Mouse (Mus musculus): ENCODE measurements around the gene Taf1b. TPM values are rescaled to one million over a fixed set of nuclear protein-coding genes. Genes with fewer than 3 reads are reported as not detected.
"Not testable (repeated sequence)": the region's sequence is repeated elsewhere in the genome, so short reads cannot be mapped to it uniquely, and the experiment has no call there.

The Taf1b gene
- polyA plus RNA-seq, 1 experiment from 2014 or later = 16.9 TPM

GRCm38 (mm10) chr12:24473221-24473620, 24.9 kb upstream of the Taf1b start:
- DNase-seq (ENCODE audit: low spot score) = no peak
- Histone ChIP-seq H3K27ac (ENCODE audit: low read length) (no peak overlapping the region), H3K4me3 (ENCODE audit: low read depth, low read length) (no peak overlapping the region), H3K4me2 (replicated peaks; ENCODE audit: low read depth, low read length) (no peak overlapping the region), H3K9ac (replicated peaks; ENCODE audit: low read depth) (no peak overlapping the region), H3K4me1 (ENCODE audit: insufficient read depth, low read depth, low read length) (no peaks in the 10 kb centered on the region), H3K36me3 (ENCODE audit: insufficient read depth, low read length) (no peaks in the 10 kb centered on the region), H3K9me3 (ENCODE audit: low read length) (no peaks in the 10 kb centered on the region), H3K27me3 (replicated peaks; ENCODE audit: insufficient read depth, low read length) (no peaks in the 10 kb centered on the region)
- 44% methylated on average over 3 of the region's 3 CpGs for WGBS
- ATAC-seq = no peak
- TF ChIP-seq EP300 (IDR thresholded peaks at IDR 0.05) (no peak), CTCF (IDR thresholded peaks at IDR 0.05) (no peak)

GRCm38 (mm10) chr12:24484930-24485329, 13.2 kb upstream of the Taf1b start:
- no peak overlapping the region for H3K4me2 ChIP-seq (replicated peaks; ENCODE audit: low read depth, low read length)
- H3K27me3 ChIP-seq (replicated peaks; ENCODE audit: insufficient read depth, low read length) = no peaks in the 10 kb centered on the region
- no peaks in the 10 kb centered on the region for H3K36me3 ChIP-seq (ENCODE audit: insufficient read depth, low read length)
- no peak overlapping the region for H3K27ac ChIP-seq (ENCODE audit: low read length)
- WGBS = 92% methylated on average over 4 of the region's 4 CpGs
- ATAC-seq (no peak), DNase-seq (ENCODE audit: low spot score) (no peak)
- TF ChIP-seq EP300 (IDR thresholded peaks at IDR 0.05) = no peak
- no peak for TF ChIP-seq CTCF (IDR thresholded peaks at IDR 0.05)
- no peaks in the 10 kb centered on the region for H3K9me3 ChIP-seq (ENCODE audit: low read length)
- no peak overlapping the region for H3K9ac ChIP-seq (replicated peaks; ENCODE audit: low read depth)
- no peaks in the 10 kb centered on the region for H3K4me1 ChIP-seq (ENCODE audit: insufficient read depth, low read depth, low read length)
- no peak overlapping the region for H3K4me3 ChIP-seq (ENCODE audit: low read depth, low read length)

GRCm38 (mm10) chr12:24486882-24487281, 11.3 kb upstream of the Taf1b start:
- no peak overlapping the region for H3K4me2 ChIP-seq (replicated peaks; ENCODE audit: low read depth, low read length)
- 50% methylated on average over 1 of the region's 1 CpGs for WGBS
- H3K4me3 ChIP-seq (ENCODE audit: low read depth, low read length) = no peak overlapping the region
- H3K27ac ChIP-seq (ENCODE audit: low read length) = no peak overlapping the region
- no peaks in the 10 kb centered on the region for H3K27me3 ChIP-seq (replicated peaks; ENCODE audit: insufficient read depth, low read length)
- no peaks in the 10 kb centered on the region for H3K9me3 ChIP-seq (ENCODE audit: low read length)
- no peak for ATAC-seq
- no peak overlapping the region for H3K9ac ChIP-seq (replicated peaks; ENCODE audit: low read depth)
- H3K4me1 ChIP-seq (ENCODE audit: insufficient read depth, low read depth, low read length) = no peaks in the 10 kb centered on the region
- DNase-seq (ENCODE audit: low spot score) = no peak
- TF ChIP-seq CTCF (IDR thresholded peaks at IDR 0.05) = no peak
- no peak for TF ChIP-seq EP300 (IDR thresholded peaks at IDR 0.05)
- H3K36me3 ChIP-seq (ENCODE audit: insufficient read depth, low read length) = no peaks in the 10 kb centered on the region

- H3K4me2 ChIP-seq (replicated peaks; ENCODE audit: low read depth, low read length); H3K27me3 ChIP-seq (replicated peaks; ENCODE audit: insufficient read depth, low read length); H3K9ac ChIP-seq (replicated peaks; ENCODE audit: low read depth); H3K9me3 ChIP-seq (ENCODE audit: low read length); H3K27ac ChIP-seq (ENCODE audit: low read length); H3K4me1 ChIP-seq (ENCODE audit: insufficient read depth, low read depth, low read length); ATAC-seq; H3K36me3 ChIP-seq (ENCODE audit: insufficient read depth, low read length); H3K4me3 ChIP-seq (ENCODE audit: low read depth, low read length); DNase-seq (ENCODE audit: low spot score): not testable (repeated sequence)
- WGBS = 60% methylated on average over 3 of the region's 3 CpGs
Observed at GRCm38 (mm10) chr12:24492507-24492906, 5.7 kb upstream of the Taf1b start.

- ATAC-seq = no peak
- no peak for DNase-seq (ENCODE audit: low spot score)
- TF ChIP-seq EP300 (IDR thresholded peaks at IDR 0.05) (no peak), CTCF (IDR thresholded peaks at IDR 0.05) (no peak)
- WGBS = 48% methylated on average over 9 of the region's 9 CpGs
- no peaks in the 10 kb centered on the region for H3K9me3 ChIP-seq (ENCODE audit: low read length)
- peak overlapping the region; percentile 10; the same call in 1 of the 2 replicates for H3K4me3 ChIP-seq (ENCODE audit: low read depth, low read length)
- H3K27me3 ChIP-seq (replicated peaks; ENCODE audit: insufficient read depth, low read length) = no peaks in the 10 kb centered on the region
- H3K4me1 ChIP-seq (ENCODE audit: insufficient read depth, low read depth, low read length) = no peaks in the 10 kb centered on the region
- H3K4me2 ChIP-seq (replicated peaks; ENCODE audit: low read depth, low read length) = peak overlapping the region; percentile 34
- no peak overlapping the region for H3K27ac ChIP-seq (ENCODE audit: low read length)
- no peaks in the 10 kb centered on the region for H3K36me3 ChIP-seq (ENCODE audit: insufficient read depth, low read length)
- H3K9ac ChIP-seq (replicated peaks; ENCODE audit: low read depth) = no peak overlapping the region
Observed at GRCm38 (mm10) chr12:24493011-24493410, 5.1 kb upstream of the Taf1b start.

- Histone ChIP-seq H3K4me3 (ENCODE audit: low read depth, low read length) (peak overlapping the region; percentile 10; the same call in 1 of the 2 replicates), H3K27me3 (replicated peaks; ENCODE audit: insufficient read depth, low read length) (no peaks in the 10 kb centered on the region), H3K4me2 (replicated peaks; ENCODE audit: low read depth, low read length) (peak overlapping the region; percentile 34), H3K9me3 (ENCODE audit: low read length) (no peaks in the 10 kb centered on the region), H3K4me1 (ENCODE audit: insufficient read depth, low read depth, low read length) (no peaks in the 10 kb centered on the region), H3K27ac (ENCODE audit: low read length) (no peak overlapping the region), H3K9ac (replicated peaks; ENCODE audit: low read depth) (no peak overlapping the region), H3K36me3 (ENCODE audit: insufficient read depth, low read length) (no peaks in the 10 kb centered on the region)
- ATAC-seq = no peak
- no peak for TF ChIP-seq CTCF (IDR thresholded peaks at IDR 0.05)
- no peak for TF ChIP-seq EP300 (IDR thresholded peaks at IDR 0.05)
- WGBS = 48% methylated on average over 30 of the region's 30 CpGs
- DNase-seq (ENCODE audit: low spot score) = no peak
Observed at GRCm38 (mm10) chr12:24493412-24493811, 4.7 kb upstream of the Taf1b start.

GRCm38 (mm10) chr12:24494791-24495190, 3.4 kb upstream of the Taf1b start:
- H3K27me3 ChIP-seq (replicated peaks; ENCODE audit: insufficient read depth, low read length); DNase-seq (ENCODE audit: low spot score); H3K9me3 ChIP-seq (ENCODE audit: low read length); H3K9ac ChIP-seq (replicated peaks; ENCODE audit: low read depth); H3K4me3 ChIP-seq (ENCODE audit: low read depth, low read length); H3K36me3 ChIP-seq (ENCODE audit: insufficient read depth, low read length); H3K4me2 ChIP-seq (replicated peaks; ENCODE audit: low read depth, low read length); ATAC-seq; H3K27ac ChIP-seq (ENCODE audit: low read length); H3K4me1 ChIP-seq (ENCODE audit: insufficient read depth, low read depth, low read length): not testable (repeated sequence)
- WGBS = 79% methylated on average over 2 of the region's 3 CpGs

GRCm38 (mm10) chr12:24498841-24499485, 804 bp downstream of the Taf1b start:
- ATAC-seq = peak; percentile 53
- peak overlapping the region; percentile 20; the same call in 1 of the 2 replicates for H3K27ac ChIP-seq (ENCODE audit: low read length)
- peak overlapping the region; percentile 51 for H3K9ac ChIP-seq (replicated peaks; ENCODE audit: low read depth)
- H3K4me2 ChIP-seq (replicated peaks; ENCODE audit: low read depth, low read length) = peak overlapping the region; percentile 59
- H3K9me3 ChIP-seq (ENCODE audit: low read length); H3K36me3 ChIP-seq (ENCODE audit: insufficient read depth, low read length); H3K27me3 ChIP-seq (replicated peaks; ENCODE audit: insufficient read depth, low read length); H3K4me1 ChIP-seq (ENCODE audit: insufficient read depth, low read depth, low read length); DNase-seq (ENCODE audit: low spot score): not testable (repeated sequence)
- peak overlapping the region; percentile 77 for H3K4me3 ChIP-seq (ENCODE audit: low read depth, low read length)
- 3% methylated on average over 9 of the region's 9 CpGs for WGBS

All from lung, postnatal 0 days (tissue).